Mouse (Mus musculus): ENCODE data around the gene Nudt14. TPM values are rescaled to one million over a fixed set of nuclear protein-coding genes. Genes with fewer than 3 reads are reported as not detected.
A peak's percentile ranks its signal among the peaks of the same experiment; 100 is the strongest.

Gene Nudt14
- total and polyA plus RNA-seq, 2 experiments from 2014 or later = 23.6 to 41.8 TPM

- no peak for TF ChIP-seq CTCF (IDR thresholded peaks at IDR 0.05)
- Histone ChIP-seq H3K4me1 (ENCODE audit: insufficient read depth, low read length) (peaks cover 7% of the 10 kb centered on the region; the same call in 1 of the 2 replicates), H3K4me2 (ENCODE audit: low read depth, low read length, poor library complexity, severe bottlenecking) (peak overlapping the region; percentile 88), H3K27me3 (ENCODE audit: insufficient read depth, low read length) (no peaks in the 10 kb centered on the region), H3K36me3 (ENCODE audit: insufficient read depth, low read length) (no peaks in the 10 kb centered on the region), H3K9me3 (ENCODE audit: low read length) (no peaks in the 10 kb centered on the region), H3K9ac (replicated peaks; ENCODE audit: low read length, poor library complexity, severe bottlenecking) (no peak overlapping the region), H3K4me3 (ENCODE audit: low read depth, low read length) (peak overlapping the region; percentile 80; the same call in 1 of the 2 replicates), H3K27ac (ENCODE audit: low read depth, low read length) (no peak overlapping the region)
- WGBS = 70% methylated on average over 14 of the region's 14 CpGs
- no peak for DNase-seq (ENCODE audit: low spot score)
- no peak for ATAC-seq (ENCODE audit: low FRiP score)
Measured at GRCm38 (mm10) chr12:112927265-112927664, 14.7 kb downstream of the Nudt14 start.

- DNase-seq (ENCODE audit: low spot score) (no peak), ATAC-seq (ENCODE audit: low FRiP score) (no peak)
- H3K4me3 ChIP-seq (ENCODE audit: low read depth, low read length) = no peak overlapping the region
- H3K4me1 ChIP-seq (ENCODE audit: insufficient read depth, low read length) = peaks cover 7% of the 10 kb centered on the region; the same call in 1 of the 2 replicates
- TF ChIP-seq CTCF (IDR thresholded peaks at IDR 0.05) = peak; percentile 54
- no peak overlapping the region for H3K9ac ChIP-seq (replicated peaks; ENCODE audit: low read length, poor library complexity, severe bottlenecking)
- peaks cover under 1% of the 10 kb centered on the region; the same call in 1 of the 2 replicates for H3K36me3 ChIP-seq (ENCODE audit: insufficient read depth, low read length)
- no peaks in the 10 kb centered on the region for H3K9me3 ChIP-seq (ENCODE audit: low read length)
- WGBS = 86% methylated on average over 6 of the region's 6 CpGs
- H3K4me2 ChIP-seq (ENCODE audit: low read depth, low read length, poor library complexity, severe bottlenecking) = no peak overlapping the region
- no peaks in the 10 kb centered on the region for H3K27me3 ChIP-seq (ENCODE audit: insufficient read depth, low read length)
- H3K27ac ChIP-seq (ENCODE audit: low read depth, low read length) = no peak overlapping the region
Measured at GRCm38 (mm10) chr12:112925950-112926349, 16.0 kb downstream of the Nudt14 start.

GRCm38 (mm10) chr12:112922541-112922940 lies 19.4 kb downstream of the Nudt14 start:
- H3K4me1 ChIP-seq (ENCODE audit: insufficient read depth, low read length) = peaks cover 3% of the 10 kb centered on the region; the same call in 1 of the 2 replicates
- no peaks in the 10 kb centered on the region for H3K9me3 ChIP-seq (ENCODE audit: low read length)
- 15% methylated on average over 3 of the region's 3 CpGs for WGBS
- H3K9ac ChIP-seq (replicated peaks; ENCODE audit: low read length, poor library complexity, severe bottlenecking) = no peak overlapping the region
- H3K4me2 ChIP-seq (ENCODE audit: low read depth, low read length, poor library complexity, severe bottlenecking) = no peak overlapping the region
- ATAC-seq (ENCODE audit: low FRiP score) = no peak
- no peak for DNase-seq (ENCODE audit: low spot score)
- no peak overlapping the region for H3K4me3 ChIP-seq (ENCODE audit: low read depth, low read length)
- TF ChIP-seq CTCF (IDR thresholded peaks at IDR 0.05) = no peak
- no peaks in the 10 kb centered on the region for H3K27me3 ChIP-seq (ENCODE audit: insufficient read depth, low read length)
- H3K36me3 ChIP-seq (ENCODE audit: insufficient read depth, low read length) = peaks cover 28% of the 10 kb centered on the region
- H3K27ac ChIP-seq (ENCODE audit: low read depth, low read length) = no peak overlapping the region

- WGBS = 84% methylated on average over 12 of the region's 12 CpGs
- DNase-seq (ENCODE audit: low spot score) (no peak), ATAC-seq (ENCODE audit: low FRiP score) (no peak)
- no peak overlapping the region for H3K4me3 ChIP-seq (ENCODE audit: low read depth, low read length)
- H3K27ac ChIP-seq (ENCODE audit: low read depth, low read length) = no peak overlapping the region
- no peak overlapping the region for H3K9ac ChIP-seq (replicated peaks; ENCODE audit: low read length, poor library complexity, severe bottlenecking)
- H3K27me3 ChIP-seq (ENCODE audit: insufficient read depth, low read length) = no peaks in the 10 kb centered on the region
- H3K4me1 ChIP-seq (ENCODE audit: insufficient read depth, low read length) = peaks cover 3% of the 10 kb centered on the region; the same call in 1 of the 2 replicates
- TF ChIP-seq CTCF (IDR thresholded peaks at IDR 0.05) = no peak
- no peaks in the 10 kb centered on the region for H3K9me3 ChIP-seq (ENCODE audit: low read length)
- peaks cover 35% of the 10 kb centered on the region for H3K36me3 ChIP-seq (ENCODE audit: insufficient read depth, low read length)
- no peak overlapping the region for H3K4me2 ChIP-seq (ENCODE audit: low read depth, low read length, poor library complexity, severe bottlenecking)
Measured at GRCm38 (mm10) chr12:112921518-112921917, 20.4 kb downstream of the Nudt14 start.

GRCm38 (mm10) chr12:112917906-112918305 lies 24.0 kb downstream of the Nudt14 start:
- H3K4me3 ChIP-seq (ENCODE audit: low read depth, low read length) = no peak overlapping the region
- no peak overlapping the region for H3K4me2 ChIP-seq (ENCODE audit: low read depth, low read length, poor library complexity, severe bottlenecking)
- WGBS = 56% methylated on average over 8 of the region's 8 CpGs
- no peaks in the 10 kb centered on the region for H3K27me3 ChIP-seq (ENCODE audit: insufficient read depth, low read length)
- no peak overlapping the region for H3K27ac ChIP-seq (ENCODE audit: low read depth, low read length)
- no peak for ATAC-seq (ENCODE audit: low FRiP score)
- H3K9ac ChIP-seq (replicated peaks; ENCODE audit: low read length, poor library complexity, severe bottlenecking) = no peak overlapping the region
- H3K36me3 ChIP-seq (ENCODE audit: insufficient read depth, low read length) = peaks cover 71% of the 10 kb centered on the region
- TF ChIP-seq CTCF (IDR thresholded peaks at IDR 0.05) = no peak
- H3K9me3 ChIP-seq (ENCODE audit: low read length) = no peaks in the 10 kb centered on the region
- H3K4me1 ChIP-seq (ENCODE audit: insufficient read depth, low read length) = no peaks in the 10 kb centered on the region
- no peak for DNase-seq (ENCODE audit: low spot score)

GRCm38 (mm10) chr12:112917486-112917885 lies 24.4 kb downstream of the Nudt14 start:
- DNase-seq (ENCODE audit: low spot score) = no peak
- Histone ChIP-seq H3K27ac (ENCODE audit: low read depth, low read length) (no peak overlapping the region), H3K4me1 (ENCODE audit: insufficient read depth, low read length) (no peaks in the 10 kb centered on the region), H3K9ac (replicated peaks; ENCODE audit: low read length, poor library complexity, severe bottlenecking) (no peak overlapping the region), H3K4me2 (ENCODE audit: low read depth, low read length, poor library complexity, severe bottlenecking) (no peak overlapping the region), H3K27me3 (ENCODE audit: insufficient read depth, low read length) (no peaks in the 10 kb centered on the region), H3K36me3 (ENCODE audit: insufficient read depth, low read length) (peaks cover 76% of the 10 kb centered on the region), H3K9me3 (ENCODE audit: low read length) (no peaks in the 10 kb centered on the region), H3K4me3 (ENCODE audit: low read depth, low read length) (no peak overlapping the region)
- 82% methylated on average over 10 of the region's 11 CpGs for WGBS
- TF ChIP-seq CTCF (IDR thresholded peaks at IDR 0.05) = no peak
- no peak for ATAC-seq (ENCODE audit: low FRiP score)
